8 mouse cellular contexts compared by ENCODE assay signal in the genomic region with DNA sequence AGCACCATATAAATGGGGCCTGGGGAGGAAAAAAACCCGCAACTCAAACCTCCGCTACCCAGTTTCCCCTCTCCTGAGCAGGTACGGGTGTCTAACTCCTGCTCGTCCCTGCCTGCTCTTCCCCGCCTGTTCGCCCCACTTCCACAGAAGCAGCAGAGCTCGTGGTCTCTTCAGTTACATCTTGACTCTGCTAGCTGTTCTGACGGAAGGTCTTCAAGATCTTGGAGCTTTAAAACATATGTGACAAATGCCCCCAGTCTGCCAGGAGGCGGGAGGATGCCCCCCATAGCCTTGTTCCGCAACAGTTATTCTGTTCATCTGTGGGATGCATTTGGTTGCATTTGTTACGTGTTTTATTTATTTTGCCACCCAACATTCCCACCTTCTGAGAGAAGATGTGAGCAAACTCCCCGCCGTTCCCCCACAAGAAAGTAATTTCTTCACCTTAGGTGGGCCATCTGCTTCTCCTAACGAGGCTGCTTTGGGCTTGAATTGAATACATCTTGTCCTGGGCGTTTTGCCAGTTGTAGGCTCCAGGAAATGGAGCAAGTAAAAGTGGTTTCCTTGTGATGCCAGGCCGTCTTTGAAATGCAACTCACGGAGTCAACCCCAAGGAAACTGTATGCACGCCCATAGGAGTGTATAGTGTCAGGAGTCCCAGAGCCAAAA. TPM values are rescaled to one million over a fixed set of nuclear protein-coding genes. Genes with fewer than 3 reads are reported as not detected.
A peak's percentile ranks its signal among the peaks of the same experiment; 100 is the strongest.
DNase-seq lines count a peak whose midpoint lies in the region; ATAC-seq and TF ChIP-seq lines count a peak whose summit lies in the region.

No protein-coding gene starts in this region.

- 0 out of 2 replicates have a peak, but pooled peaks cover 3% of the 10 kb centered on the region for H3K4me1 ChIP-seq in lung, embryonic 14.5 days (ENCODE audit: insufficient read depth)
- H3K4me1 ChIP-seq in limb, embryonic 13.5 days = peaks cover 15% of the 10 kb centered on the region

- WGBS in lung, embryonic 14.5 days = 45% methylated on average over 18 of the region's 18 CpGs
- WGBS in limb, embryonic 13.5 days = 23% methylated on average over 18 of the region's 18 CpGs

- H3K36me3 ChIP-seq in lung, embryonic 14.5 days (ENCODE audit: insufficient read depth) = no peaks in the 10 kb centered on the region
- no peaks in the 10 kb centered on the region for H3K36me3 ChIP-seq in limb, embryonic 13.5 days

- intact Hi-C loops in heart, postnatal 25 days (cut with DNase I) = no loop called here

- no peak overlapping the region for H3K4me3 ChIP-seq in lung, embryonic 14.5 days (ENCODE audit: low read depth, low read length)
- no peak overlapping the region for H3K4me3 ChIP-seq in limb, embryonic 13.5 days

- H3K27me3 ChIP-seq in lung, embryonic 14.5 days (ENCODE audit: insufficient read depth, low read length) = no peaks in the 10 kb centered on the region
- peaks cover 25% of the 10 kb centered on the region for H3K27me3 ChIP-seq in limb, embryonic 13.5 days

- H3K9ac ChIP-seq in lung, embryonic 14.5 days = no peak overlapping the region
- H3K9ac ChIP-seq in limb, embryonic 13.5 days = no peak overlapping the region

- no peak for ATAC-seq in lung, embryonic 14.5 days (ENCODE audit: insufficient read depth)
- ATAC-seq in limb, embryonic 13.5 days (ENCODE audit: low FRiP score, low read depth) = peak; percentile 65
- no peak for ATAC-seq in erythroid progenitor cell, adult 5-6 weeks (replicated peaks; ENCODE audit: low FRiP score, poor library complexity, severe bottlenecking)

- no peaks in the 10 kb centered on the region for H3K9me3 ChIP-seq in lung, embryonic 14.5 days (ENCODE audit: low read depth, low read length)
- H3K9me3 ChIP-seq in limb, embryonic 13.5 days = no peaks in the 10 kb centered on the region

- no peak for TF ChIP-seq CTCF in lung, embryonic 14.5 days (IDR thresholded peaks at IDR 0.05; ENCODE audit: low read depth)

- no peak overlapping the region for H3K27ac ChIP-seq in lung, embryonic 14.5 days (ENCODE audit: low read depth)
- 0 out of 2 replicates have a peak overlapping the region, but pooled peaks have one; percentile 11 for H3K27ac ChIP-seq in limb, embryonic 13.5 days

- no peak overlapping the region for H3K4me2 ChIP-seq in lung, embryonic 14.5 days
- peak overlapping the region; percentile 38 for H3K4me2 ChIP-seq in limb, embryonic 13.5 days (replicated peaks)

- DNase-seq in lung, embryonic 14.5 days = peak; percentile 71
- no peak for DNase-seq in lung, postnatal 25 days (ENCODE audit: low spot score)
- peak; percentile 83 for DNase-seq in cerebellum, adult 11-12 months
- DNase-seq in frontal cortex, adult 2 months (ENCODE audit: extremely low spot score in 1 of 2, low spot score in 1 of 2) = peak; percentile 74 to 80
- no peak for DNase-seq in heart, postnatal 25 days (ENCODE audit: low spot score)
- no peak for DNase-seq in spleen, adult 12 weeks (ENCODE audit: low spot score)

RNA-seq across cellular contexts. Expression of a gene that starts 19.8 kb away (rescaled TPM):
- polyA plus RNA-seq in lung, embryonic 14.5 days (2014; fragmentation: Nextera tagmentation; extraction: Ambion mirVana) = 0.46 and 0.95 TPM in 2 replicates
- 78.7 and 95.9 TPM in 2 replicates for polyA plus RNA-seq in frontal cortex, adult 2 months (2012; rRNA removed)
- 16.4 and 17.8 TPM in 2 replicates for polyA plus RNA-seq in limb, embryonic 13.5 days (2015; fragmentation: Nextera tagmentation; extraction: Ambion mirVana)
- not detected in 2 replicates for total RNA-seq in erythroid progenitor cell, adult 5-6 weeks (2015; ENCODE audit: low replicate concordance)
- 3.5 TPM in 1 of 2 replicates, not detected in the other for total RNA-seq in erythroid progenitor cell, adult 5-6 weeks (2017; ENCODE audit: low replicate concordance)
- total RNA-seq in heart, postnatal 25 days (2021) = not detected

RNA-seq across cellular contexts. Expression of a gene that starts 51.8 kb away (rescaled TPM):
- 39.3 and 47.4 TPM in 2 replicates for polyA plus RNA-seq in lung, embryonic 14.5 days (2014; fragmentation: Nextera tagmentation; extraction: Ambion mirVana)
- polyA plus RNA-seq in frontal cortex, adult 2 months (2012; rRNA removed) = 10.6 and 11.5 TPM in 2 replicates
- polyA plus RNA-seq in limb, embryonic 13.5 days (2015; fragmentation: Nextera tagmentation; extraction: Ambion mirVana) = 40.7 and 42.8 TPM in 2 replicates
- 19.7 and 29.9 TPM in 2 replicates for total RNA-seq in erythroid progenitor cell, adult 5-6 weeks (2015; ENCODE audit: low replicate concordance)
- 24.9 and 33.8 TPM in 2 replicates for total RNA-seq in erythroid progenitor cell, adult 5-6 weeks (2017; ENCODE audit: low replicate concordance)
- 10 to 100 TPM; 13.9 to 16.1 TPM for total RNA-seq in heart, postnatal 25 days (2021)

Comparison
In these comparisons a context has a peak if more than half of its experiments do, and no peak if none do; other contexts are left out.
1. DNase-seq: peak in lung, embryonic 14.5 days (single experiment), cerebellum, adult 11-12 months (single experiment) and frontal cortex, adult 2 months (2 of 2); none in lung, postnatal 25 days (single experiment), heart, postnatal 25 days (single experiment) and spleen, adult 12 weeks (single experiment).